Mouse (Mus musculus): ENCODE measurements around the gene Cfap44.

DNA sequence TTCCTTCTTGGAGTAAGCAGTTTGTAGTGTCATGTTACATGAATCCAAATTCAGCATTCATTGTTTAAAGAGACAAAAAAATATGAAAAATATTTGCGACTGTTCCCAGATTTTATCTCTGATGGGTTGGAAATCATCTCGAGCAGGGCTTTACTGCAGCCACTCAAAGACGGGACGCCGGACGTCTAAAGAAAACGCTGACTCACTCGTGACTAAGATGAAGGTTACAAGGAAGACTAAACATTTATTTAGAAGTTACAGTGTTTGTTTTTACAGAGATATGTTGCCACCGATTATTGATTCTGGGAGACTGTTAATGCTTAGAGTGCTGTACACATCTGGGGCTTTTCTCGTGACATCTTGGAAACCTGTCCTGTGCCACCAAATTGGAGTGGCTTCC, 90.2 kb downstream of the Cfap44 start:
- TF ChIP-seq CEBPB (IDR thresholded peaks at IDR 0.05; ENCODE audit: insufficient read depth, poor library complexity, severe bottlenecking) (no peak), POLR2A (IDR thresholded peaks at IDR 0.05; ENCODE audit: insufficient read length, low read depth) (no peak)
